ENCODE assay signal across 10 mouse cellular contexts in the genomic region with DNA sequence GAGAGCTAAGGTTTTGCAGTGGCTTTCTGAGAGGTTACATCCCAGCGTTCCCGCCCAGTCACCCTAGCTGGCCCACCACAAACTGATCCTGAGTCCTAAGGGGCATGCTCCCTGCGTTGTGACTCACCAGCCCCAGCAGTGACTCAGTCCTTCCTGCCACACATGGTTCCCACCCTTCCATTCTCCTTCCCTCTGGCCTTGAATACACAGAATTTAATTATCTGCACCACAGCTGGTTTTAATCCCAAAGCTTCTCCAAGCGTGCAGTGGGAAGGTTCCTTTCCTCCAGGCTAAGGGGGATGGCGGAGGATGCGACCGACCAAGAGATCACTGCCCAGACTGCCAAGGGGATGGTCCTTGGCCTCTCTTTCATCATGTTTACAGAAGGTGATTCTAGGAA. TPM values are rescaled to one million over a fixed set of nuclear protein-coding genes. Genes with fewer than 3 reads are reported as not detected.
DNase-seq lines count a peak whose midpoint lies in the region; ATAC-seq and TF ChIP-seq lines count a peak whose summit lies in the region.
"Had no signal": no experiment of that assay in that cellular context is flagged by ENCODE, and none has a peak within 500 bp of the region (broad histone marks: within the 10 kb centered on the region; RNA-seq: fewer than 3 reads in every experiment).

No protein-coding gene starts in this region.

- no peaks in the 10 kb centered on the region for H3K36me3 ChIP-seq in stomach, embryonic 16.5 days (ENCODE audit: control insufficient read depth, insufficient read depth, low read length)
- H3K36me3 ChIP-seq in forebrain, postnatal 0 days (ENCODE audit: insufficient read depth), result no peaks in the 10 kb centered on the region
- H3K36me3 ChIP-seq: hindbrain, embryonic 13.5 days had no signal

- no peak overlapping the region for H3K4me2 ChIP-seq in stomach, embryonic 16.5 days (ENCODE audit: low read depth, low read length)
- H3K4me2 ChIP-seq in forebrain, postnatal 0 days (ENCODE audit: low read depth), result no peak overlapping the region
- H3K4me2 ChIP-seq: hindbrain, embryonic 13.5 days had no signal

- no peak overlapping the region for H3K27ac ChIP-seq in stomach, embryonic 16.5 days (ENCODE audit: low read length)
- no peak overlapping the region for H3K27ac ChIP-seq in forebrain, postnatal 0 days (ENCODE audit: low read depth, low read length)
- H3K27ac ChIP-seq: hindbrain, embryonic 13.5 days had no signal

- no peak for TF ChIP-seq CTCF in forebrain, postnatal 0 days (IDR thresholded peaks at IDR 0.05; ENCODE audit: low read depth)

- H3K9me3 ChIP-seq in stomach, embryonic 16.5 days (replicated peaks; ENCODE audit: control insufficient read depth, low read length), result no peaks in the 10 kb centered on the region
- H3K9me3 ChIP-seq in forebrain, postnatal 0 days (ENCODE audit: low read length), result no peaks in the 10 kb centered on the region
- H3K9me3 ChIP-seq: hindbrain, embryonic 13.5 days had no signal

- no peaks in the 10 kb centered on the region for H3K27me3 ChIP-seq in stomach, embryonic 16.5 days (ENCODE audit: control insufficient read depth, insufficient read depth, low read length)
- no peaks in the 10 kb centered on the region for H3K27me3 ChIP-seq in forebrain, postnatal 0 days (ENCODE audit: insufficient read depth, low read length)
- H3K27me3 ChIP-seq: hindbrain, embryonic 13.5 days had no signal

- H3K4me3 ChIP-seq in stomach, embryonic 16.5 days (replicated peaks; ENCODE audit: low read length), result no peak overlapping the region
- H3K4me3 ChIP-seq in forebrain, postnatal 0 days (ENCODE audit: low read depth, low read length), result no peak overlapping the region
- H3K4me3 ChIP-seq: hindbrain, embryonic 13.5 days had no signal

- 44% methylated on average over 7 of the region's 7 CpGs for WGBS in stomach, embryonic 16.5 days
- WGBS in forebrain, postnatal 0 days, result 61% methylated on average over 7 of the region's 7 CpGs

- DNase-seq in adrenal gland, adult 2 months, result peak; percentile 86
- DNase-seq in adrenal gland, adult 8-10 months, result no peak
- DNase-seq in retina, postnatal 1 day, result peak; percentile 50
- DNase-seq in retina, embryonic 14.5 days (ENCODE audit: low spot score), result no peak
- DNase-seq in heart, adult 8-10 months (ENCODE audit: low spot score), result peak; percentile 39
- DNase-seq in forebrain, postnatal 0 days, result no peak
- DNase-seq: B cell, adult 2 months had no signal

- ATAC-seq in stomach, embryonic 16.5 days (ENCODE audit: insufficient read depth, low FRiP score), result peak; percentile 58; the same call in 1 of the 2 replicates
- ATAC-seq in forebrain, postnatal 0 days, result no peak
- ATAC-seq in monocyte, adult 5-6 weeks (replicated peaks; ENCODE audit: insufficient number of reproducible peaks, low FRiP score, low TSS enrichment, poor library complexity, severe bottlenecking), result no peak

- no peak overlapping the region for H3K9ac ChIP-seq in stomach, embryonic 16.5 days (ENCODE audit: low read length)
- no peak overlapping the region for H3K9ac ChIP-seq in forebrain, postnatal 0 days
- H3K9ac ChIP-seq: hindbrain, embryonic 13.5 days had no signal

- H3K4me1 ChIP-seq in stomach, embryonic 16.5 days (ENCODE audit: control insufficient read depth, insufficient read depth, low read length), result peaks cover 6% of the 10 kb centered on the region
- no peaks in the 10 kb centered on the region for H3K4me1 ChIP-seq in forebrain, postnatal 0 days (ENCODE audit: insufficient read depth)

RNA-seq across cellular contexts. Expression of a gene that starts 26.1 kb away (rescaled TPM):
- 10 to 100 TPM in 1 of 2 experiments, 1 to 10 TPM in 1; 9.1 to 16.1 TPM for total RNA-seq in adrenal gland, adult 2 months (2021)
- 4.3 and 4.5 TPM in 2 replicates for polyA plus RNA-seq in adrenal gland, adult 2 months (2012; rRNA removed)
- total RNA-seq in adrenal gland, adult 8-10 months (2022), result 10 to 100 TPM; 12.0 to 20.8 (median 16.8) TPM
- 10 to 100 TPM in 1 of 4 experiments, 1 to 10 TPM in 3; 7.2 to 10.5 (median 7.7) TPM for total RNA-seq in heart, adult 8-10 months (2022)
- polyA plus RNA-seq in stomach, embryonic 16.5 days (2015; fragmentation: Nextera tagmentation; extraction: Ambion mirVana), result 0.55 and 0.81 TPM in 2 replicates
- total RNA-seq in forebrain, postnatal 0 days (2014; rRNA removed), result 0.92 and 1.8 TPM in 2 replicates
- 0.28 and 0.54 TPM in 2 replicates for polyA plus RNA-seq in forebrain, postnatal 0 days (2015; fragmentation: Nextera tagmentation; extraction: Ambion mirVana)
- 44.7 to 96.7 TPM (median 53.9 TPM) in 3 replicates for total RNA-seq in monocyte, adult 5-6 weeks (2017)

RNA-seq across cellular contexts. Expression of a gene that starts 49.0 kb away (rescaled TPM):
- total RNA-seq in adrenal gland, adult 2 months (2021), result 100 to 1,000 TPM; 161 to 186 TPM
- 218 and 257 TPM in 2 replicates for polyA plus RNA-seq in adrenal gland, adult 2 months (2012; rRNA removed)
- total RNA-seq in adrenal gland, adult 8-10 months (2022), result 100 to 1,000 TPM; 132 to 279 (median 202) TPM
- total RNA-seq in heart, adult 8-10 months (2022), result 100 to 1,000 TPM in 1 of 4 experiments, 10 to 100 TPM in 3; 74.2 to 104 (median 85.4) TPM
- polyA plus RNA-seq in stomach, embryonic 16.5 days (2015; fragmentation: Nextera tagmentation; extraction: Ambion mirVana), result 121 and 150 TPM in 2 replicates
- 47.4 and 84.5 TPM in 2 replicates for total RNA-seq in forebrain, postnatal 0 days (2014; rRNA removed)
- polyA plus RNA-seq in forebrain, postnatal 0 days (2015; fragmentation: Nextera tagmentation; extraction: Ambion mirVana), result 177 and 205 TPM in 2 replicates
- total RNA-seq in monocyte, adult 5-6 weeks (2017), result 6.8 to 10.9 TPM (median 10.2 TPM) in 3 replicates

Comparison
In these comparisons a context has a peak if more than half of its experiments do, and no peak if none do; other contexts are left out.
1. DNase-seq: peak in adrenal gland, adult 2 months (single experiment), retina, postnatal 1 day (single experiment) and heart, adult 8-10 months (single experiment); none in adrenal gland, adult 8-10 months (single experiment), retina, embryonic 14.5 days (single experiment) and forebrain, postnatal 0 days (single experiment).